Mouse (Mus musculus): ENCODE measurements around the gene Neurl2.

GRCm38 (mm10) chr2:164827146-164827850 lies 6.0 kb downstream of the Neurl2 start:
- TF ChIP-seq CTCF (IDR thresholded peaks at IDR 0.05; ENCODE audit: borderline replicate concordance, insufficient read depth, low read depth, low read length) (no peak), POLR2A (IDR thresholded peaks at IDR 0.05; ENCODE audit: borderline replicate concordance, insufficient read depth, low read length) (no peak)

Measured in cerebellum, adult 2 months (tissue).